ENCODE assay signal across 13 mouse cellular contexts in the genomic region with DNA sequence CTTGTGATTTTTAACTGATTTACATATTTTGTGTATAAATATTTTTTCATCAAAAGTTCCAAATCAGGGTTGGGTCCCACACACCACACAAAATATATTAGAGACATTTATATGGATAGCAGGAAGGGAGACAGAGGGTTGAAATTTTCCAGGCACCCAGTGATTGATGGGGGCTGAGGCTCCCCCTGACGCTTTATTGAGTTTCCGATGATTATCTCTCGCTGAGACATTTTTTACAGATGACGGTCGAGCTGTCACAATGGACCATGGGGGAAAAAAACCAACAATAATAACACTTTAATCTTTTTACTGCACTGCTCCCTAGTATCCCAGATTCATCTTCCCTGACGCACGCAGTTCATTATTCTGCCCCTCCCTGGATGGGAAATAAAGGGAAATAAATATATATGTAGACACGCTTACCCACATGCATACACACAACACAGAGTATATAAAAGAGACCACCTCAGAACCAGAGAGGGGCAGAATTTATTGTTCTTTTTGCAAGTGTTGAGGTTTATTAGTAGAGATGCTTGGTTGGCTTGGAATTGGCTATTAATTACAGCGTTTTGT.
"Had no signal": no experiment of that assay in that cellular context is flagged by ENCODE, and none has a peak within 500 bp of the region (broad histone marks: within the 10 kb centered on the region; RNA-seq: fewer than 3 reads in every experiment).

No protein-coding gene starts in this region.

- H3K9ac ChIP-seq: kidney, embryonic 15.5 days; liver, embryonic 12.5 days; lung, embryonic 14.5 days had no signal

- H3K9me3 ChIP-seq: kidney, embryonic 15.5 days; limb, embryonic 10.5 days; liver, embryonic 12.5 days; midbrain, embryonic 10.5 days had no signal

- H3K27ac ChIP-seq: kidney, embryonic 15.5 days; layer of hippocampus, adult 2 months; limb, embryonic 10.5 days; liver, embryonic 12.5 days; midbrain, embryonic 10.5 days had no signal

- H3K4me1 ChIP-seq: kidney, embryonic 15.5 days; limb, embryonic 10.5 days; liver, embryonic 12.5 days; midbrain, embryonic 10.5 days had no signal

- ATAC-seq: liver, embryonic 12.5 days had no signal

- H3K4me2 ChIP-seq: kidney, embryonic 15.5 days; liver, embryonic 12.5 days; lung, embryonic 14.5 days had no signal

- DNase-seq: kidney, adult 2 months; kidney, postnatal 25 days; lung, embryonic 14.5 days; lung, postnatal 10 days; lung, postnatal 4 days; midbrain, embryonic 14.5 days; thymus, adult 18-20 months; thymus, postnatal 14 days had no signal

- H3K4me3 ChIP-seq: kidney, embryonic 15.5 days; layer of hippocampus, adult 2 months; limb, embryonic 10.5 days; liver, embryonic 12.5 days; midbrain, embryonic 10.5 days had no signal

- H3K27me3 ChIP-seq: kidney, embryonic 15.5 days; liver, embryonic 12.5 days had no signal

- H3K36me3 ChIP-seq: kidney, embryonic 15.5 days; limb, embryonic 10.5 days had no signal
